In the genomic region with DNA sequence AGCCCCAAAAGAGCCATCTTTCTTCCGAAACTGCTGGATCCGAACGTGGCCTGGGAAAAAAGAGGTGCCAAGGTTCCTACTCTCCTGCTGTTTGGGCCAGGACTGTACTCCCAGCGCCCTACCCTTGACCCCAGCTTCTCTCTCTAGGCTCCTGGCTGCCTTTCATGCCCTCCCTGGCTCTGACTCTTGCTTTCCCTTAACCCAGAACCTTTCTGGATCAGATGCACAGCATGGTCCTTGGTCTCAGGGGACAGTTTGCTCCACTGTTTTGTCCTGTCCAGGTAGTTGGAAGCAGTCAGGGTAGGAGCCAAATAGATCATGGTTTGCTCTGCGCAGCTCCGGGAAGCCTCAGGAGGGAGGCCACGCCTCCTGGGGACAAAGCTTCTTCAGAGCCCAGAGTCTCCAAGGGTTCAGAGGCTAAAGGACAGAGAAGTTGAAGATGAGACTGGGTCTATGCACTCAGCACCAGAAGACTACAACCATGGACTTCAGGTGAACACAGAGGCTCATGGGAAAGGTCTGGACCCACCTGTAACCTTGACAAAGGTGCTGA, we compare ENCODE assay signal across 34 mouse cellular contexts. TPM values are rescaled to one million over a fixed set of nuclear protein-coding genes. Genes with fewer than 3 reads are reported as not detected.
"Had no signal": no experiment of that assay in that cellular context is flagged by ENCODE, and none has a peak within 500 bp of the region (broad histone marks: within the 10 kb centered on the region; RNA-seq: fewer than 3 reads in every experiment).

No protein-coding gene starts in this region.

- H3K4me3 ChIP-seq: embryonic facial prominence, embryonic 10.5 days; embryonic facial prominence, embryonic 12.5 days; embryonic facial prominence, embryonic 13.5 days; embryonic facial prominence, embryonic 15.5 days; erythroblast, embryonic 14.5 days; forebrain, embryonic 10.5 days; forebrain, embryonic 12.5 days; forebrain, embryonic 13.5 days; forebrain, embryonic 15.5 days; gastrocnemius, adult 2 months had no signal

- H3K9me3 ChIP-seq: embryonic facial prominence, embryonic 10.5 days; embryonic facial prominence, embryonic 12.5 days; embryonic facial prominence, embryonic 13.5 days; embryonic facial prominence, embryonic 15.5 days; forebrain, embryonic 10.5 days; forebrain, embryonic 12.5 days; forebrain, embryonic 13.5 days; forebrain, embryonic 15.5 days had no signal

- H3K27me3 ChIP-seq: embryonic facial prominence, embryonic 12.5 days; embryonic facial prominence, embryonic 13.5 days; embryonic facial prominence, embryonic 15.5 days; forebrain, embryonic 12.5 days; forebrain, embryonic 13.5 days; forebrain, embryonic 15.5 days had no signal

- H3K27ac ChIP-seq: embryonic facial prominence, embryonic 10.5 days; embryonic facial prominence, embryonic 12.5 days; embryonic facial prominence, embryonic 13.5 days; embryonic facial prominence, embryonic 15.5 days; forebrain, embryonic 10.5 days; forebrain, embryonic 12.5 days; forebrain, embryonic 13.5 days; forebrain, embryonic 15.5 days; gastrocnemius, adult 2 months had no signal

- H3K9ac ChIP-seq: embryonic facial prominence, embryonic 12.5 days; embryonic facial prominence, embryonic 13.5 days; embryonic facial prominence, embryonic 15.5 days; forebrain, embryonic 12.5 days; forebrain, embryonic 13.5 days; forebrain, embryonic 15.5 days; forebrain, postnatal 0 days had no signal

- ATAC-seq: forebrain, embryonic 13.5 days; forebrain, embryonic 14.5 days; forebrain, embryonic 15.5 days; forebrain, embryonic 16.5 days; forebrain, postnatal 0 days had no signal

- H3K4me1 ChIP-seq: embryonic facial prominence, embryonic 12.5 days; embryonic facial prominence, embryonic 13.5 days; embryonic facial prominence, embryonic 15.5 days; forebrain, embryonic 10.5 days; forebrain, embryonic 12.5 days; forebrain, embryonic 13.5 days; forebrain, embryonic 15.5 days had no signal

- DNase-seq: cerebellum, adult 2 months; cerebellum, adult 8-10 months; cerebellum, adult 9-10 months; cerebellum, adult 9-11 months; cerebellum, postnatal 10 days; cerebellum, postnatal 14 days; cerebellum, postnatal 25 days; cerebellum, postnatal 36 days; embryo, embryonic 11 days; forebrain, postnatal 0 days; gastrocnemius, adult 2 months; gastrocnemius, postnatal 10 days; gastrocnemius, postnatal 14 days; gastrocnemius, postnatal 25 days; gastrocnemius, postnatal 36 days; heart, adult 11 months; heart, adult 18-20 months had no signal

- H3K4me2 ChIP-seq: embryonic facial prominence, embryonic 12.5 days; embryonic facial prominence, embryonic 13.5 days; embryonic facial prominence, embryonic 15.5 days; forebrain, embryonic 12.5 days; forebrain, embryonic 13.5 days; forebrain, embryonic 15.5 days had no signal

- H3K36me3 ChIP-seq: embryonic facial prominence, embryonic 10.5 days; embryonic facial prominence, embryonic 12.5 days; embryonic facial prominence, embryonic 13.5 days; embryonic facial prominence, embryonic 15.5 days; forebrain, embryonic 10.5 days; forebrain, embryonic 12.5 days; forebrain, embryonic 15.5 days had no signal

RNA-seq across cellular contexts. Expression of a gene that starts 10.5 kb away (rescaled TPM):
- total RNA-seq: common myeloid progenitor, adult 5-6 weeks; forebrain, postnatal 0 days; gastrocnemius, adult 2 months; gastrocnemius, postnatal 36 days; granulocyte monocyte progenitor cell, adult 5-6 weeks; heart, adult 18-20 months had no signal
- polyA plus RNA-seq: cerebellum, adult 2 months; cortical plate, adult 2 months; embryonic facial prominence, embryonic 10.5 days; embryonic facial prominence, embryonic 11.5 days; embryonic facial prominence, embryonic 12.5 days; embryonic facial prominence, embryonic 13.5 days; embryonic facial prominence, embryonic 14.5 days; erythroblast, embryonic 14.5 days; forebrain, embryonic 10.5 days; forebrain, embryonic 11.5 days; forebrain, embryonic 12.5 days; forebrain, embryonic 13.5 days; forebrain, embryonic 14.5 days; forebrain, embryonic 15.5 days; forebrain, embryonic 16.5 days; forebrain, postnatal 0 days had no signal
